Mouse (Mus musculus): ENCODE measurements around the gene Mdk. TPM values are rescaled to one million over a fixed set of nuclear protein-coding genes. Genes with fewer than 3 reads are reported as not detected.

Gene Mdk
- polyA plus RNA-seq, 1 experiment from 2014 or later = 313 TPM

DNA sequence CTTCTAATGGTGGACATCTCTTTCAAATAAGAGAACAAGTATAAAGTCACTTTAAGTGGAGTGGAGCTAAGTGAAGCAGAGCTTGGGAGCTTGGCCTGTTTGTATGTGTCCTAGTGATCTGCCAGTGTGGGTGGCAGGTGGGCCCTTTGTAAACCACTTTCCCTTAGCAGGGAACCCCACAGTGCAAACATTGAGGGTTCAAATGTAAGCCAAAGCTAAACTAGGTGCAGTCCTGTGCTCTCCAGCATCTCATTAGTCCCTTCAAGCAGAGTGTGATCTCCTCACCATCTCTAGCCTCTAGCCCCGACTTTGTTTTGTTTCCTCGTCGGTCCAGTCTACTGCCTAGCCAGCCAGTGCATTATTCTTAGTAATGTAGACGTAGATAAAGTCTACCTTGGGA lies 47.5 kb downstream of the Mdk start:
- no peak overlapping the region for H3K27ac ChIP-seq
- no peaks in the 10 kb centered on the region for H3K9me3 ChIP-seq
- 78% methylated on average over 4 of the region's 4 CpGs for WGBS
- H3K27me3 ChIP-seq = no peaks in the 10 kb centered on the region
- H3K36me3 ChIP-seq = peaks cover 22% of the 10 kb centered on the region
- no peak for ATAC-seq (ENCODE audit: low FRiP score)
- H3K4me1 ChIP-seq (replicated peaks) = no peaks in the 10 kb centered on the region
- no peak overlapping the region for H3K4me3 ChIP-seq
- no peak overlapping the region for H3K9ac ChIP-seq
- no peak overlapping the region for H3K4me2 ChIP-seq

DNA sequence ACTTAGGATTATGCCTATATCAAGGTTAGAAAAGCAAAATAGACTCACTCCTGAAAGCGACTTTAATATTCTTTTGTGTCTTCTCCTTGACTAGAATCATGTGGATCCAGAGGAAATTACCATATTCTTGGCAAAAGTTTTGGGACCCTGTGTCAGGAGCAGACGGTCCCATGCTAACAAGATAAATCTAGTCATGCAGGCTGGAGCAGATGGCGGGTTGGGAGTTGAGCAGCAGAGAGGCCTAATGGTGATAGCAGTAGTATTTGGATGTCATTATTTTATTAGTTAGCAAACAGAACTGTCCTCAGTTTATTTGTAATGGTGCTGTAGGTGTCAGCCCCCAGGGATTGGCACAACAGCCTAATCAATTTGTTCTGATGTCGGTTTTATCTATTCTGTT lies 48.1 kb downstream of the Mdk start:
- Histone ChIP-seq H3K27ac (no peak overlapping the region), H3K4me3 (no peak overlapping the region), H3K4me1 (replicated peaks) (0 out of 2 replicates have a peak, but pooled peaks cover under 1% of the 10 kb centered on the region), H3K27me3 (no peaks in the 10 kb centered on the region), H3K9ac (no peak overlapping the region), H3K9me3 (no peaks in the 10 kb centered on the region), H3K36me3 (peaks cover 22% of the 10 kb centered on the region), H3K4me2 (no peak overlapping the region)
- no peak for ATAC-seq (ENCODE audit: low FRiP score)
- 75% methylated on average over 4 of the region's 4 CpGs for WGBS

Small RNA genes within 50 kb of the gene (microRNA-seq; reads per million reads assigned to microRNA genes)
- not detected for gene Mir6999

Other genes starting within 250 kb of the Mdk start
- gene Atg13, start 221.7 kb downstream of the Mdk start, polyA plus RNA-seq (2015; fragmentation: Nextera tagmentation; extraction: Ambion mirVana) = 35.0 and 35.2 TPM in 2 replicates
- 20.8 and 24.3 TPM in 2 replicates for gene Harbi1, start 221.4 kb downstream of the Mdk start, polyA plus RNA-seq (2015; fragmentation: Nextera tagmentation; extraction: Ambion mirVana)
- 21.8 and 24.4 TPM in 2 replicates for gene Ambra1, start 202.2 kb downstream of the Mdk start, polyA plus RNA-seq (2015; fragmentation: Nextera tagmentation; extraction: Ambion mirVana)
- gene Chrm4, start 5.0 kb downstream of the Mdk start, polyA plus RNA-seq (2015; fragmentation: Nextera tagmentation; extraction: Ambion mirVana) = 1.0 and 1.1 TPM in 2 replicates
- 0.13 and 0.25 TPM in 2 replicates for gene Gm9821, start 13.4 kb upstream of the Mdk start, polyA plus RNA-seq (2015; fragmentation: Nextera tagmentation; extraction: Ambion mirVana)
- gene Dgkz, start 43.6 kb upstream of the Mdk start, polyA plus RNA-seq (2015; fragmentation: Nextera tagmentation; extraction: Ambion mirVana) = 25.0 and 26.0 TPM in 2 replicates
- gene Creb3l1, start 92.2 kb upstream of the Mdk start, polyA plus RNA-seq (2015; fragmentation: Nextera tagmentation; extraction: Ambion mirVana) = 1.3 and 2.4 TPM in 2 replicates
- 38.4 and 39.6 TPM in 2 replicates for gene Phf21a, start 160.8 kb upstream of the Mdk start, polyA plus RNA-seq (2015; fragmentation: Nextera tagmentation; extraction: Ambion mirVana)

Data from hindbrain, embryonic 13.5 days (tissue).